Mouse (Mus musculus) embryonic fibroblast, embryonic 13.5 days (primary cell): ENCODE measurements around the gene Mcm10.

Experiments
- CTCF ChIP-seq: IDR thresholded peaks from 2 replicates; pipeline ENCODE4 v1.5.1; 2011; ENCODE audit warnings: mild to moderate bottlenecking, control low read depth, low read length, moderate library complexity, borderline replicate concordance; ENCODE audit not compliant: insufficient read depth
- POLR2A ChIP-seq: IDR thresholded peaks from 2 replicates; pipeline ENCODE4 v1.6.1; 2011; ENCODE audit warnings: low read depth, mild to moderate bottlenecking, control low read depth, low read length, moderate library complexity

- TF ChIP-seq CTCF, result no peak
- TF ChIP-seq POLR2A, result no peak
Observed at GRCm38 (mm10) chr2:5042616-5043475, 30.3 kb upstream of the Mcm10 start.
